Mouse (Mus musculus): Measurements from ENCODE around the gene Pcolce2. TPM values are rescaled to one million over a fixed set of nuclear protein-coding genes. Genes with fewer than 3 reads are reported as not detected.

Gene Pcolce2
- 0.40 and 0.89 TPM in 2 replicates for polyA plus RNA-seq (2015; fragmentation: Nextera tagmentation; extraction: Ambion mirVana)

DNA sequence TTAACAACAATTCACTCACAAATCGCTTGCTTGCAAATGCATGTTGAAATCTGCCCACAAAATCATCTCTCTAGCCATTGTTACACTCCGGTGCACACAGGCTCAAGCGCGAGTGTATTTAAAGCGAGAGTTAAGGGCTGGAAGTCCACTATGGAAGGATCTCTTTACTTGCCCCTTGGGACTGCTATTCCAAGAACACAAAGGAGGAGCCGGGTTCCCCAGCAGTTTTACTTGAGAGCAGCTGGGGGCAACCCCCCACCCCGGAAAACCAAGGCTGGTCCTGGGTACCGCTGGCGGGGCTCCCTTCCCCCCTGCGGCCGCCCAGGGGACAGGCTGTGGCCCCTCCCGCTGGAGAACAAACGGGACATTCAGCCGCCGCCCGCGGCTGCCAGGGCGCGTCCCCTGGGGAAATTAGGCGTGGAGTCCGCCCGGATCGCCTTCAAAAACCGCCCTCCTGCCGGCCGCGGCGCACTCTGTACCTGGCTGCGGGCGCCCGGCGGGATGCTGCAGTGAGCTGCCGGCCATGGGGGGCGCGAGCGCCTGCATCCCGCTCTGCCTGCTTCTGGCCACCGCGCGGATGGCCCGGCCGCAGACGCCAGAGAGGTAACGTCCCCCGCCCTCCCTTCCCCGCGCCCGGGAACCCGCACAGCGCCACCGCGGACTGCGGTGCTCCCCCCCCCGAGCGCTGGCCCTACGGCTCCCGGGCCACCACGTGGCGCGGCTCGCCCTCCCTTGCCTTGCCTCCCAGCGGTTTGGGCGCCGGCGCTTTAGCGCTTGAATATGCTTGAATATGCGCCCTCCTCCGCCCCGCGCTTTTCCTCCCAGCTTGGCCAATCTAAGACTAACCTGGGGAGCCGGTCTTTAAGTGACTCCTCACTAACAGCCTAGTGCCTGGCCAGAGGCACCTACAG, at the start of gene Pcolce2:
TSS of gene Pcolce2 (plus strand) at position 331 of the 911 bp plus-strand sequence.
- peak; percentile 85 for ATAC-seq
- Histone ChIP-seq H3K36me3 (ENCODE audit: control insufficient read depth, insufficient read depth, low read length) (no peaks in the 10 kb centered on the region), H3K27me3 (replicated peaks; ENCODE audit: control insufficient read depth, insufficient read depth, low read length) (peaks cover 31% of the 10 kb centered on the region; the same call in 1 of the 2 replicates), H3K4me2 (ENCODE audit: low read depth, low read length) (peak within 1 kb of the TSS; percentile 98), H3K4me1 (ENCODE audit: control insufficient read depth, insufficient read depth, low read length) (peaks cover 7% of the 10 kb centered on the region; the same call in 1 of the 2 replicates), H3K9ac (ENCODE audit: low read depth, low read length) (peak within 1 kb of the TSS; percentile 66), H3K9me3 (ENCODE audit: control insufficient read depth, low read length) (no peaks in the 10 kb centered on the region), H3K27ac (ENCODE audit: low read length) (no peak within 1 kb of the TSS), H3K4me3 (ENCODE audit: low read length) (peak within 1 kb of the TSS; percentile 62)
- WGBS: under 1% methylated on average over 56 of the region's 71 CpGs

DNA sequence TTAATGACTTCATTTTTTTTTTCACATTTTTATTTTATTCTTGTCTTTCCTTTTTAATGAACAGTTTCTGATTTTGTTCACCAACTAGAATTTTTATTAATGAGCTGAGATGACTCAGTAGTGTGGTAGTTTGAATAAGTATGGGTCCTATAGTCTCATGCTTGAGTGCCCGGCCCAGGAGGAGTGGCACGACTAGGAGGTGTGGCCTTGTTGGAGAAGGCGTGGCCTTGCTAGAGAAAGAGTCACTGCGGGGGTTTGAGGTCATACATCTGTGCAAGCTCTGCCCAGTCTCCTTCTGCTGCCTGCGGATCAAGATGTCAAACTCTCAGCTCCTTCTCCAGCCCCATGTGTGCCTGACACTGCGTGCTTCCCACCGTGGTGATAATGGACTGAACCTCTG, 49.3 kb upstream of the Pcolce2 start:
- no peak for ATAC-seq
- no peak overlapping the region for H3K27ac ChIP-seq (ENCODE audit: low read length)
- 85% methylated on average over 7 of the region's 7 CpGs for WGBS
- H3K9me3 ChIP-seq (ENCODE audit: control insufficient read depth, low read length): no peaks in the 10 kb centered on the region
- H3K9ac ChIP-seq (ENCODE audit: low read depth, low read length): no peak overlapping the region
- H3K4me1 ChIP-seq (ENCODE audit: control insufficient read depth, insufficient read depth, low read length): no peaks in the 10 kb centered on the region
- no peak overlapping the region for H3K4me3 ChIP-seq (ENCODE audit: low read length)
- H3K27me3 ChIP-seq (replicated peaks; ENCODE audit: control insufficient read depth, insufficient read depth, low read length): no peaks in the 10 kb centered on the region
- no peak overlapping the region for H3K4me2 ChIP-seq (ENCODE audit: low read depth, low read length)
- H3K36me3 ChIP-seq (ENCODE audit: control insufficient read depth, insufficient read depth, low read length): no peaks in the 10 kb centered on the region

DNA sequence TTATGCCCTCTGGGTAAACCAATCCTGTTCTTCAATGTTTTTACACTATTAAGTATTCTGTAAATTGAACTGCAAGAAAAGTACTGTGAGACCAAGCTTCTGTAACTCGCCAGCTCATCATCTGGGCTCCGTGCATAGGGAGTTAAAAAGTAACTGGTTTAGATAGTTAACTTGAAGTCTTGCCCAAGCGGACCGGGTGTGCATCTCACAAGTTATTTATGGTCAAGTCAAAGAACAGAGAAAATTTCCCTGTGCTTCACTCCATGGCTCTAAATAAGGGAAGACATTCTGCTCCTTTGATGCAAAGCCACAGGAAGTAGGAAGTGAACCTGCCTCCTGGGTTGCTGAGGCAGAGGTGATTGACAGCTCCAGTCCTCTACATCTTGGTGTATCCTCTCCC, 43.1 kb upstream of the Pcolce2 start:
- 61% methylated on average over 4 of the region's 4 CpGs for WGBS
- Histone ChIP-seq H3K27me3 (replicated peaks; ENCODE audit: control insufficient read depth, insufficient read depth, low read length) (no peaks in the 10 kb centered on the region), H3K4me3 (ENCODE audit: low read length) (no peak overlapping the region), H3K27ac (ENCODE audit: low read length) (no peak overlapping the region), H3K9ac (ENCODE audit: low read depth, low read length) (no peak overlapping the region), H3K4me2 (ENCODE audit: low read depth, low read length) (no peak overlapping the region), H3K9me3 (ENCODE audit: control insufficient read depth, low read length) (no peaks in the 10 kb centered on the region), H3K4me1 (ENCODE audit: control insufficient read depth, insufficient read depth, low read length) (peaks cover 11% of the 10 kb centered on the region), H3K36me3 (ENCODE audit: control insufficient read depth, insufficient read depth, low read length) (no peaks in the 10 kb centered on the region)
- no peak for ATAC-seq

DNA sequence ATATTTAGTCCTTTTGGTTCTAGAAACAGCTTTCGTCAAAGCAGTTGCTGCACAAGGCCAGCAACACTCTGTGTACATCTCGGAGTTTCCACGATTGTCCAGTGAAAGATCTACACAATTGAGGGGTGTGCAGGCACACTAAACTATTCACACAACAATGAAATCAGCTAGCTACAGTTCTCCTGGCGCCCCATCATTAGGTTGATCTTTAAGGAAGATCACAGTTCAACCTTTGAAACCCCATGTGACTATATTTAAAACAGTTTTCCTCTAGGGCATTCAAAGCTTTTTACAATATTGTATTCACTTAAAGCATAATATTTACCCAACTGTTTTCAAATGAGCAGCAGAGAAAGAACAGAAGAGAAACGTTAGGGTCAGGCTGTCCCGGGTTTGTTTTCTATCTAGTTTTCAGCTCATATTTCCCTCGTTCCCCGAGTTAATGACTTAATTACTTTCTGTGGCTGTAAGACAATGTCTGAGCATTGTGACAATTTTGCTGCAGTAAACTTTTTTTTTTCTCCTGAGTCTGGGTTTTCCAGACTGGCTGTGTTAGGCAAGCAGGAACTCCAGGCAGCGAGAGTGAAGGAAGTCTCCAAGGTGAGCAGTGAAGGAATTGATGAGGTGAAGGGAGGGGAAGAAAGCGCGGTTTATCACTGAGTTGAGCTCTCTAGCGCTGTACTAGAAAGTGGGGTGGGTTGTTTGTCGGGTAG, 39.8 kb upstream of the Pcolce2 start:
- H3K4me1 ChIP-seq (ENCODE audit: control insufficient read depth, insufficient read depth, low read length): peaks cover 11% of the 10 kb centered on the region
- no peaks in the 10 kb centered on the region for H3K9me3 ChIP-seq (ENCODE audit: control insufficient read depth, low read length)
- H3K36me3 ChIP-seq (ENCODE audit: control insufficient read depth, insufficient read depth, low read length): no peaks in the 10 kb centered on the region
- H3K9ac ChIP-seq (ENCODE audit: low read depth, low read length): peak overlapping the region; percentile 52; the same call in 1 of the 2 replicates
- H3K4me2 ChIP-seq (ENCODE audit: low read depth, low read length): peak overlapping the region; percentile 57
- H3K27me3 ChIP-seq (replicated peaks; ENCODE audit: control insufficient read depth, insufficient read depth, low read length): no peaks in the 10 kb centered on the region
- 28% methylated on average over 13 of the region's 13 CpGs for WGBS
- peak overlapping the region; percentile 30 for H3K4me3 ChIP-seq (ENCODE audit: low read length)
- peak overlapping the region; percentile 51 for H3K27ac ChIP-seq (ENCODE audit: low read length)
- ATAC-seq: peak; percentile 77

DNA sequence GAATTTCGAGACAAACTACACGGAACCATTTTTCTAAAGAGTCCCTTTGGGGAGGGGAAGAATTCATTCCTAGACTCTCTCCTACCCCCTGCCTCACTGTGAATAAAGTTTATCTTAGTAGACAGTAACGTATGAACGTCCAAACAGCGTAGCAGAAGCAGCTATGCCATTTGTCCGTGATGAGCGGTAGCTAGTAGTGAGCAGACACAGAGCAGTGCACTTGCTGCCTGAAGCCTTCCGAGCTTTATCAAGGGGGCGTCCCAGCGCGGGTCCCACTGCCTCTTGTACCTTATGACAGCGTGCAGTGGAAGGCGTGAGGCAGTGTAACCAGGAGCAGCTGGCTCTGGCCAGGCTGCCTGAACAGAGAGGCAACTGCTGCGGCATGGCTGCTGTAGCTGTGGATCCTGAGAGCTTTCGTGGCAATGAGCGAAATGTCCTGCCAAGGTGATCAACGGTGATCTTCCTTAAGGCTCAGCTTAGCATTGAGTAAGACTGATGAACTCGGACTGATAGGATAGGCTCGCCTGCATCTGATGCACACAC, 39.2 kb upstream of the Pcolce2 start:
- H3K9ac ChIP-seq (ENCODE audit: low read depth, low read length): peak overlapping the region; percentile 52; the same call in 1 of the 2 replicates
- 31% methylated on average over 19 of the region's 19 CpGs for WGBS
- peak overlapping the region; percentile 30 for H3K4me3 ChIP-seq (ENCODE audit: low read length)

DNA sequence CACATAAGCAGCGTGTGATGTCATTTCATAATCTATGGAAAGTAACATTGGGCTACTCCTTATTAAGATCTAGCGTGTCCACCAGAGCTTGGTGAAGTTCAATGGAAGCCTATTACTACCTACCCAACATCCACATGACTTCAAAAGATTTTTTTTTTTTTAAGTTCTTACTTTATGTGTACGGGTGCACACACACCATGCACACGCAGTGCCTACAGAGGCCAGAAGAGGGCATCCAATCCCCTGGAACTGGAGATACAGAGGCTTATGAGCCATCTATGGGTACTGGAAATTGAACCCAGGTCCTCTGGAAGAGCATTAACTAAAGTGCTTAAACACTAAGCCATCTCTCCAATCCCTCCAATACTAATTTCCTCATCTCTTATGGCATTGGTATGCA, 38.0 kb upstream of the Pcolce2 start:
- H3K9me3 ChIP-seq (ENCODE audit: control insufficient read depth, low read length): no peaks in the 10 kb centered on the region
- ATAC-seq: no peak
- no peaks in the 10 kb centered on the region for H3K36me3 ChIP-seq (ENCODE audit: control insufficient read depth, insufficient read depth, low read length)
- H3K4me1 ChIP-seq (ENCODE audit: control insufficient read depth, insufficient read depth, low read length): peaks cover 11% of the 10 kb centered on the region
- H3K27me3 ChIP-seq (replicated peaks; ENCODE audit: control insufficient read depth, insufficient read depth, low read length): no peaks in the 10 kb centered on the region
- H3K27ac ChIP-seq (ENCODE audit: low read length): no peak overlapping the region
- WGBS: 88% methylated on average over 4 of the region's 4 CpGs
- no peak overlapping the region for H3K4me3 ChIP-seq (ENCODE audit: low read length)
- H3K4me2 ChIP-seq (ENCODE audit: low read depth, low read length): no peak overlapping the region
- H3K9ac ChIP-seq (ENCODE audit: low read depth, low read length): no peak overlapping the region

More for the DNA sequence above, 39.2 kb upstream of the Pcolce2 start:
- Histone ChIP-seq H3K27ac (ENCODE audit: low read length) (peak overlapping the region; percentile 41; the same call in 1 of the 2 replicates), H3K27me3 (replicated peaks; ENCODE audit: control insufficient read depth, insufficient read depth, low read length) (no peaks in the 10 kb centered on the region), H3K4me2 (ENCODE audit: low read depth, low read length) (peak overlapping the region; percentile 57), H3K9me3 (ENCODE audit: control insufficient read depth, low read length) (no peaks in the 10 kb centered on the region), H3K4me1 (ENCODE audit: control insufficient read depth, insufficient read depth, low read length) (peaks cover 11% of the 10 kb centered on the region), H3K36me3 (ENCODE audit: control insufficient read depth, insufficient read depth, low read length) (no peaks in the 10 kb centered on the region)
- peak; percentile 62 for ATAC-seq

DNA sequence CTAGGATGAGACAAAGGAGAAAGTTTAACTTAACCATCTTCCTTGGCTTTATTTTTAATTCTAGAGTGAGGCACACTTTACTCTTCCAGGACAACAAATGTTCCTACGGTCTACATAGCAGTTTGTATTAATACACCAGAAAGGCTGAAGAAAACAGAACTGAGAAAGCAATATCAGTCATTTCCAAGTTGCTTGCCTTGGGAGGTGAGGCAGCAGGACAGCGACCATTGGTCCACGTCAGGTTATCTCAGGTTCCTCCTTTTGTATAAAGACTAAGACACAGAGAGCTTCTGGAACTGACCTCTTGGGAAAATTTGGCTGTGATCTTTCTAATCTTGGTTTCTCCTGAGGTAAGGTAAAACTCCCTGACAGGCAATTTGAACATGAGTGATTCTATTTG, 34.6 kb upstream of the Pcolce2 start:
- Histone ChIP-seq H3K9me3 (ENCODE audit: control insufficient read depth, low read length) (no peaks in the 10 kb centered on the region), H3K4me2 (ENCODE audit: low read depth, low read length) (no peak overlapping the region), H3K9ac (ENCODE audit: low read depth, low read length) (no peak overlapping the region), H3K36me3 (ENCODE audit: control insufficient read depth, insufficient read depth, low read length) (no peaks in the 10 kb centered on the region), H3K27me3 (replicated peaks; ENCODE audit: control insufficient read depth, insufficient read depth, low read length) (no peaks in the 10 kb centered on the region), H3K4me3 (ENCODE audit: low read length) (no peak overlapping the region), H3K4me1 (ENCODE audit: control insufficient read depth, insufficient read depth, low read length) (peaks cover 9% of the 10 kb centered on the region), H3K27ac (ENCODE audit: low read length) (no peak overlapping the region)
- WGBS: 65% methylated on average over 3 of the region's 3 CpGs
- ATAC-seq: no peak

DNA sequence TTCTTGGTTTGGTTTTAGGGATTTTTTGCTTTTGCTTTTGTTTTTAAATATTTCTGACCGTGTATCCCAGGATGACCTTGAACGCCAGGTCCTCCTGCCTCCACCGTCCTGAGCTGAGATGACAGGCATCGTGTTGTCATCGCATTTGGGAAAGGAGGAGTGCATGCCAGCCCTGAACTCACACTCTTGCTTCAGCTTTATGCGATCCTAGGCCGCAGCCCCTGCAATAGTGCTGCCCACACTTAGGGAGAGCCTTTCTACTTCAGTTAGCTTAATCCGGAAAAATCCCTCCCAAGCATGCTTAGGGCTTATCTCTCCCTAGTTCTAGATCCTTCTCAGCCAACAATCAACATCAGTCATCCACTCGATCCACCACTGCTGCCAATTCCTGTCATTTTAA, 34.1 kb upstream of the Pcolce2 start:
- 87% methylated on average over 9 of the region's 9 CpGs for whole genome bisulfite sequencing
- H3K27ac ChIP-seq (ENCODE audit: low read length): no peak overlapping the region
- H3K9me3 ChIP-seq (ENCODE audit: control insufficient read depth, low read length): no peaks in the 10 kb centered on the region
- no peaks in the 10 kb centered on the region for H3K27me3 ChIP-seq (replicated peaks; ENCODE audit: control insufficient read depth, insufficient read depth, low read length)
- peaks cover 5% of the 10 kb centered on the region for H3K4me1 ChIP-seq (ENCODE audit: control insufficient read depth, insufficient read depth, low read length)
- ATAC-seq: no peak
- H3K4me2 ChIP-seq (ENCODE audit: low read depth, low read length): no peak overlapping the region
- no peak overlapping the region for H3K4me3 ChIP-seq (ENCODE audit: low read length)
- H3K9ac ChIP-seq (ENCODE audit: low read depth, low read length): no peak overlapping the region
- H3K36me3 ChIP-seq (ENCODE audit: control insufficient read depth, insufficient read depth, low read length): no peaks in the 10 kb centered on the region

DNA sequence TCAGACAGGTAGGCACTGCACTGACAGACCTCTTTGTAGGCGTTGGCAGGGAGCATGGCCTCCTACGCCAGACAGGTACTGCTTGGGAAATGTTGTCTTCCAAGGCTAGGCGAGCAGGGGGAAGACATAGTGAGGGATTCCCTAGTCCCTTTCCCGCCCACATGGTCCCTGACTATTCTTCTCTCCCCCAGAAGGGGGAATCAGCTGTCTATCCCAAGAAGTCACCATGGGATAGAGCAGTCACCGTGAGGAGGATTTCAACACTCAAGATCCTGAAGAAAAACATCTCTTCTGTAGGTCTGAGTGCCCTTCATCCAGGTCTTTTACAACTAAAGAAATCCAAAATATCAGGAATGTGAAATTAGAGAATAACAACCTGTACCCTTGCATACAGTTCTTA, 30.2 kb upstream of the Pcolce2 start:
- Histone ChIP-seq H3K4me3 (ENCODE audit: low read length) (no peak overlapping the region), H3K9ac (ENCODE audit: low read depth, low read length) (no peak overlapping the region), H3K4me2 (ENCODE audit: low read depth, low read length) (no peak overlapping the region), H3K27me3 (replicated peaks; ENCODE audit: control insufficient read depth, insufficient read depth, low read length) (no peaks in the 10 kb centered on the region), H3K36me3 (ENCODE audit: control insufficient read depth, insufficient read depth, low read length) (no peaks in the 10 kb centered on the region), H3K9me3 (ENCODE audit: control insufficient read depth, low read length) (0 out of 2 replicates have a peak, but pooled peaks cover 2% of the 10 kb centered on the region), H3K4me1 (ENCODE audit: control insufficient read depth, insufficient read depth, low read length) (no peaks in the 10 kb centered on the region), H3K27ac (ENCODE audit: low read length) (no peak overlapping the region)
- no peak for ATAC-seq
- 68% methylated on average over 5 of the region's 5 CpGs for WGBS

All from intestine, embryonic 16.5 days (tissue).